Mouse (Mus musculus) lung, postnatal 25 days (tissue): ENCODE data around the gene Ttc3.
"Not testable (repeated sequence)": the region's sequence is repeated elsewhere in the genome, so short reads cannot be mapped to it uniquely, and the experiment has no call there.

Source experiments
- DNase-seq: peaks from one replicate; pipeline ENCODE4 v3.0.0; 2022; ENCODE audit warnings: low spot score

The Ttc3 gene

GRCm38 (mm10) chr16:94435495-94436234, 65.2 kb downstream of the Ttc3 start:
- no peak for DNase-seq

GRCm38 (mm10) chr16:94436801-94437200, 66.4 kb downstream of the Ttc3 start:
- DNase-seq: no peak

- DNase-seq: no peak
Observed at GRCm38 (mm10) chr16:94441361-94441760, 70.9 kb downstream of the Ttc3 start.

- no peak for DNase-seq
Observed at GRCm38 (mm10) chr16:94449151-94449550, 78.7 kb downstream of the Ttc3 start.

DNA sequence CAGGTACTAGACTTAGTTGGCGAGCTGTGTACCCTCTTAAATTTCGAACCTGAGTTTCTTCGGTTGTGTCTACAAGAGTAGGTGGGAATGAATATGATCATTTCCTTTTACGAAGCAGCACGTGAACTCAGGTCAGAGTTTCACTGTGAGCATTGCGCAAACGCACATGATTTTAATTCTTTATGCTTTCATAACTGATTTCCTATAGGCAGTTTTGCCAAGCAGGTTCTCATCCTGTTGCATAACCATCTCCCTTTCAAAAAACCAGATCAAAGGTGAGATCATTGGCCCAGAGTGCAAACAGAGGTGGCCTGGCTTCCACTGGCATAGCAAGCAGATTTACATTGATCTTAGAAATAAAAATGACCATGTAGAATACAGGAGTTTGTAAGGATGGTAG, 79.2 kb downstream of the Ttc3 start:
- peak; percentile 41 for DNase-seq

DNA sequence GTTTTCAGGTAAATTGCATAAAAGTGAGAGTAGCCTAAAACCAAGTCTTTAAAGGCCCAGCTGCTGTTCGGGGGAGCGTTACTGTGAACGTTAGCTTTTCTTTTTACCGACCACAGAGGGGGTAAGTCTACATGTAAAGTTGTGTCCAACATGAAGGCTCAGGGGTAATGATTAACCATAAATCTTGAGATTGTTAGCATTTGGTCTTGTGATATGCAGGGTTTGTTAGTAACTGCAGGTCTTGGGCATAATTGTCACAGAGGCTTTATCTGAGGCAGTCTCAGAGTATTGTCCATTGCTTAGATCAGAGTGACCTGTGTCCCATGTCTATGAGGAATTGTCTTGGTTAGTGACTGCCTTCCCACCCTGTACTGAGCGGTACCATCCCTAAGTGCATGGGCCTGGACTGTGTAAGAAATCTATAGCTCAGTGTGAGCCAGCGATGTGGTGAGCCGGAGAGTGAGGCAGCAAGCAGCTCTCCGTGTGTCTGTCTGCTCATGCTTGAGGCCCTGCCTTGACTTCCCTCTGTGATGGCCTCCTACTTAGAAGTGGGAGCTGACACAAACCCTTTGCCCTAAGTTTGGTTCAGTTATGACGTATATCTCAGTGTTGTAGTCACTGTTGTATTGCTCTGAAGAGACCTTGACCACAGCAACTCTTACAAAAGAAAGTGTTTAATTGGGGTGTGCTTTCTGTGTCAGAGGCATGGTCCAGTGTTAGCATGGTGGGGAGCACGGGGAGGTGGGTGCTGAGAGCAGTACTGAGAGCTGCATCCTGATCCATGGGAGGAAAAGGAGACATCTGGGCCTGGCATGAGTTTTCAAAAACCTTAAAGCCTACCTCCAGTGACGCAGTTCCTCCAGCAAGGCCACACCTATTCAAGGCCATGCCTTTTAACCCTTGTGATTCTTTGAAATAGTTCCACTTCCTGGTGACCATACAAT, 81.4 kb downstream of the Ttc3 start:
- DNase-seq: no peak

GRCm38 (mm10) chr16:94452768-94453167, 82.3 kb downstream of the Ttc3 start:
- no peak for DNase-seq

- no peak for DNase-seq
Observed at GRCm38 (mm10) chr16:94454146-94454545, 83.7 kb downstream of the Ttc3 start.

- DNase-seq: no peak
Observed at GRCm38 (mm10) chr16:94464067-94464466, 93.6 kb downstream of the Ttc3 start.

GRCm38 (mm10) chr16:94465900-94466299, 95.5 kb downstream of the Ttc3 start:
- no peak for DNase-seq

DNA sequence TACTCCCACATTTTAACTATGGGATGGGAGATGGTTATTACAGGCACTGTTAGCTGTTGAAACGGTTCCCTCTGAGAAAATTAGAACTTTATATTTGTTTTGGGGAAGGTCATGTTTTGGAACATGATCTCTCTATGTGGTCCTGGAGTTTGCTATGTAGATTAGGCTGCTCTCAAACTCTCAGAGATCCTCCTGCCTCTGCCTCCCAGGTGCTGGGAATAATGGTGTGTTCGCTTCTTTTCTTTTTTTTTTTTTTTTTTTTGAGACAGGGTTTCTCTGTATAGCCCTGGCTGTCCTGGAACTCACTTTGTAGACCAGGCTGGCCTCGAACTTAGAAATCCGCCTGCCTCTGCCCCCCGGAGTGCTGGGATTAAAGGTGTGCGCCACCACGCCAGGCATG, 95.9 kb downstream of the Ttc3 start:
- not testable (repeated sequence) for DNase-seq

GRCm38 (mm10) chr16:94467337-94468055, 97.1 kb downstream of the Ttc3 start:
- DNase-seq: no peak

- no peak for DNase-seq
Observed at GRCm38 (mm10) chr16:94468391-94468790, 98.0 kb downstream of the Ttc3 start.

DNA sequence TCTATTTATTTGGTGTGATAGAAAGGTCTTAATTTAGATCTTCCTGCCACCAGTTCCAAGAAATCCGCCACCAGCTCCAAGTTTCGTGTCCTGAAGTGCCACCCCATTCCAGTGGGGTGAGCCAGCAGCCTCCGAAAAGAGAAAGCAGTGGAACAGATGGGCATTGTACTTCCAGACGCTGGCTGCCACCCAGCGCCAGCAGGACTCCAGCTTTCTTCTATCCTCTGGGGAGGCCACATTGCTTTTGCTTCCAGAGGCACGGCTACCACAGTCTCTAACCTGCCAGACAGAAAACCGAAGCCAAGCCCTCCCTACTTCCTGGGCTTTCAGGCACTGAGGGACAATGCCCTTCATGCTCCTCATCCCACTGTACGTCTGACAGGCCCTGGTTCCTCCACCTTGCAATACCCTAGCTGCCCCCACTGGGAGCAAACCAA, 102.1 kb downstream of the Ttc3 start:
- peak; percentile 49 for DNase-seq

GRCm38 (mm10) chr16:94473086-94473822, 102.8 kb downstream of the Ttc3 start:
- no peak for DNase-seq

DNA sequence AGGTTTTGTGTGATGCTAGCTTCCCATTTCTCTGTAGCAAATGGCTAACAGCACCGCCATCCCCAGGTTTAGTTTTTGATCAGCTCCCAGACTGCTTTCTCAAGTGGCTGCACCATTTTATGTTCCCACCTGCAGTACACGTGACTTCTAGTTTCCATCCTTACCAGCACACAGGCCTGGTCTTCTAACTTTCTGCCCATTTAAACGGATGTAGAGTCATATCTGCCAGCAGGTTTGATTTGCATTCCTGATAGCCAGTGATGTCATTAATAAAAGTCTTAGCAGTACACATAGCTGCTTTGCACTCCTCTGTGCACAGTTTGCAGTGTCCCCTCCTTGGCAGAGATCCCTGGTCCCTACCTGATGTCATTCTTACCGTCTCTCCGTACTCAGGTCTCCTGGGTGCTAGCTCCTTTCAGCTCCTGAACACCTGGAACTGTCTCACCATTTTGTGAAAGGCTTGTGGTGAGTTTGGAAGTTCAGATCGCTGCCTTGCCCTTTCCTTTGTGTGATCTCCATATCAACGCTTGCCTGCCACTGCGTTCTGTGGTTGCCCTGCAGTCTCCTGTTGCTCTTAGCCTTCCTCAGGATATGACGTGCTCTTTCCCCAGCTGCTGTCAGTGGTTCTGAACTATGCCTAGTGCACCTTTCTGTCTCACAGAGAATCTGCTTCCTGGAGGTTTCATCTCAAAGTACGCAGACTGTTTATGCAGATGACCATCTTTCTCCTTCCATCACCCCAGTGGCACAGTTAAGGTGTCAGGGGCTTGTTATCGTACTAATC, 114.5 kb downstream of the Ttc3 start:
- no peak for DNase-seq

DNA sequence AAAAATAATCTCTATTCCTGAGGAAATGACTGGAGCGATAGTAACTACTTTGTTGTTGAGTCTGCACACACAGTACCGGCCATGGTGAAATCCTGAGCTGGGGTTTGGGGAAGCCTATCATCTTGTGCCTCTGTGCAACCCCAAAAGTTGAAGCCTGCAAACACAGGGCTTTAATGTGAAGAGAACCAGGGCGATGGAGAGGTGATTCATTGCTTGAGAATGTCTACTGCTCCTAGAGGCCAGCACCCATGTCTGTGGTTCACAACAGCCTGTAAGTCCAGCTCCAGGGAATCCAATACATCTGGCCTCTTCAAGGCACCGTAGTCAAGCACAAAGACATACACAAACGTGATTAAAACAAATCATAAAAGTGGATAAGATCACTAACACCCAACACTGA, 116.9 kb downstream of the Ttc3 start:
- DNase-seq: no peak

GRCm38 (mm10) chr16:94489326-94489725, 118.9 kb downstream of the Ttc3 start:
- no peak for DNase-seq

DNA sequence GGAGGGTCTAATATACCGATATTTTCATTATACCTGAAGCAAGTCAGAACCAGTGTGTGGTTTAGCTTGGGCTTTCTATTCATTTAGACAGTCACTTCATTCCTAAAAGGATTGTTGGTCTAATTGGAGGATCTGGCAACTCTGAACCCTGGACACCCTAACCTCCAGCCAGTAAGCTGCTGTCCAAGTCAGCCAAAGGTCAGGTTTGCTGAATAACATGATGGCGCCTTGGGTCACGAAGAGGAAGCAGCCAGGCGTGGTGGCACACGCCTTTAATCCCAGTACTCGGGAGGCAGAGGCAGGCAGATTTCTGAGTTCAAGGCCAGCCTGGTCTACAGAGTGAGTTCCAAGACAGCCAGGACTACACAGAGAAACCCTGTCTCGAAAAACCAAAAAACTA, 126.8 kb downstream of the Ttc3 start:
- not testable (repeated sequence) for DNase-seq

- DNase-seq: peak; percentile 44
Observed at GRCm38 (mm10) chr16:94497911-94498310, 127.5 kb downstream of the Ttc3 start.

GRCm38 (mm10) chr16:94504192-94504591, 133.8 kb downstream of the Ttc3 start:
- DNase-seq: no peak
